Mouse (Mus musculus): Measurements from ENCODE around the gene Smyd3.

- TF ChIP-seq POLR2A (IDR thresholded peaks at IDR 0.05; ENCODE audit: control insufficient read depth, low read depth, low read length) (no peak), CTCF (IDR thresholded peaks at IDR 0.05; ENCODE audit: control insufficient read depth, insufficient read depth, insufficient replicate concordance, low read depth, low read length) (no peak)
Observed at GRCm38 (mm10) chr1:178933953-178934637, 583.7 kb downstream of the Smyd3 start.

All from testis, adult 2 months (tissue).